Mouse (Mus musculus) G1E-ER4 (cell line): ENCODE data around the gene Gm48552. TPM values are rescaled to one million over a fixed set of nuclear protein-coding genes. Genes with fewer than 3 reads are reported as not detected.

ENCODE experiments used
- GATA1 ChIP-seq: IDR thresholded peaks from one replicate; pipeline ENCODE4 v1.8.0; 2012; ENCODE audit warnings: low read length, inconsistent platforms
- polyA plus RNA-seq: library from polyadenylated mRNA; stranded (reverse); fragments of >175 nt; gene quantifications from 2 replicates; pipeline ENCODE4 v1.2.3, GENCODE M21; 2012

The Gm48552 gene
- polyA plus RNA-seq, 1 experiment: 10.7 TPM

- TF ChIP-seq GATA1: no peak
Observed at GRCm38 (mm10) chr10:81434361-81435263, 45.8 kb downstream of the Gm48552 start.

- no peak for TF ChIP-seq GATA1
Observed at GRCm38 (mm10) chr10:81435436-81435835, 46.6 kb downstream of the Gm48552 start.

Other genes with a start within 250 kb of the Gm48552 start
- 74.1 and 84.8 TPM in 2 replicates for gene Pias4, start 221.1 kb upstream of the Gm48552 start, polyA plus RNA-seq
- 1,558 and 2,919 TPM in 2 replicates for gene Eef2, start 212.4 kb upstream of the Gm48552 start, polyA plus RNA-seq
- 59.3 and 79.0 TPM in 2 replicates for gene Dapk3, start 206.0 kb upstream of the Gm48552 start, polyA plus RNA-seq
- gene 4930442H23Rik, start 205.2 kb upstream of the Gm48552 start, polyA plus RNA-seq: not detected in 2 replicates
- gene Nmrk2, start 187.0 kb upstream of the Gm48552 start, polyA plus RNA-seq: not detected in 2 replicates
- gene Atcay, start 158.2 kb upstream of the Gm48552 start, polyA plus RNA-seq: not detected in 2 replicates
- gene Zfr2, start 155.8 kb upstream of the Gm48552 start, polyA plus RNA-seq: 0.66 and 0.84 TPM in 2 replicates
- gene Matk, start 136.1 kb upstream of the Gm48552 start, polyA plus RNA-seq: not detected in 2 replicates
- gene Mrpl54, start 122.1 kb upstream of the Gm48552 start, polyA plus RNA-seq: 633 and 674 TPM in 2 replicates
- gene Apba3, start 122.0 kb upstream of the Gm48552 start, polyA plus RNA-seq: 111 and 135 TPM in 2 replicates
- gene Tjp3, start 97.4 kb upstream of the Gm48552 start, polyA plus RNA-seq: 1.4 TPM in 2 replicates
- gene Pip5k1c, start 96.0 kb upstream of the Gm48552 start, polyA plus RNA-seq: 139 and 210 TPM in 2 replicates
- 74.5 and 82.9 TPM in 2 replicates for gene Cactin, start 67.9 kb upstream of the Gm48552 start, polyA plus RNA-seq
- not detected in 2 replicates for gene Tbxa2r, start 60.3 kb upstream of the Gm48552 start, polyA plus RNA-seq
- not detected in 2 replicates for gene Gipc3, start 45.7 kb upstream of the Gm48552 start, polyA plus RNA-seq
- gene Hmg20b, start 38.5 kb upstream of the Gm48552 start, polyA plus RNA-seq: 186 and 236 TPM in 2 replicates
- 38.2 and 39.2 TPM in 2 replicates for gene Mfsd12, start 31.5 kb upstream of the Gm48552 start, polyA plus RNA-seq
- gene 4930404N11Rik, start 23.2 kb upstream of the Gm48552 start, polyA plus RNA-seq: 0.40 and 0.50 TPM in 2 replicates
- 99.0 and 111 TPM in 2 replicates for gene Fzr1, start 10.5 kb upstream of the Gm48552 start, polyA plus RNA-seq
- 216 and 292 TPM in 2 replicates for gene Dohh, start 4.6 kb upstream of the Gm48552 start, polyA plus RNA-seq
- 0.22 and 0.38 TPM in 2 replicates for gene Gm48551, start 4.5 kb upstream of the Gm48552 start, polyA plus RNA-seq
- 0.68 and 0.69 TPM in 2 replicates for gene Smim24, start 4.0 kb downstream of the Gm48552 start, polyA plus RNA-seq
- 29.3 and 37.9 TPM in 2 replicates for gene Nfic, start 66.6 kb downstream of the Gm48552 start, polyA plus RNA-seq
- 0.05 and 0.08 TPM in 2 replicates for gene Celf5, start 93.7 kb downstream of the Gm48552 start, polyA plus RNA-seq
- gene Ncln, start 107.4 kb downstream of the Gm48552 start, polyA plus RNA-seq: 258 and 349 TPM in 2 replicates
- 4.1 and 6.8 TPM in 2 replicates for gene S1pr4, start 111.1 kb downstream of the Gm48552 start, polyA plus RNA-seq
- 38.8 and 47.3 TPM in 2 replicates for gene Gna15, start 135.2 kb downstream of the Gm48552 start, polyA plus RNA-seq
- gene Gna11, start 156.2 kb downstream of the Gm48552 start, polyA plus RNA-seq: 15.0 and 16.3 TPM in 2 replicates
- 1,803 and 2,150 TPM in 2 replicates for gene Aes, start 170.5 kb downstream of the Gm48552 start, polyA plus RNA-seq
- 3.0 and 3.6 TPM in 2 replicates for gene Tle2, start 185.6 kb downstream of the Gm48552 start, polyA plus RNA-seq
- 9.2 and 15.1 TPM in 2 replicates for gene Tle6, start 212.1 kb downstream of the Gm48552 start, polyA plus RNA-seq
- gene BC025920, start 217.3 kb downstream of the Gm48552 start, polyA plus RNA-seq: 0.16 and 0.22 TPM in 2 replicates
- 100 and 118 TPM in 2 replicates for gene Sirt6, start 238.8 kb downstream of the Gm48552 start, polyA plus RNA-seq
- 7.1 and 8.6 TPM in 2 replicates for gene Ankrd24, start 239.5 kb downstream of the Gm48552 start, polyA plus RNA-seq